Mouse (Mus musculus) limb, embryonic 11.5 days (tissue): ENCODE data around the gene Dgkd. TPM values are rescaled to one million over a fixed set of nuclear protein-coding genes. Genes with fewer than 3 reads are reported as not detected.
A peak's percentile ranks its signal among the peaks of the same experiment; 100 is the strongest.

Source experiments
- ATAC-seq: fragments of 200-750 bp; cut with Nextera tagmentation; 2 replicates; pipeline ENCODE4 v1.8.0; 2017; ENCODE audit warnings: low read depth; ENCODE audit not compliant: insufficient number of reproducible peaks, low FRiP score, low TSS enrichment
- DNase-seq: peaks from one replicate; pipeline ENCODE4 v3.0.0-alpha.2; 2015; ENCODE audit warnings: low spot score
- H3K27ac ChIP-seq: fragments of 300-500 bp; sonication (generic); replicated peaks from 2 replicates; pipeline ENCODE4 v1.5.1; 2014; ENCODE audit warnings: low read depth, mild to moderate bottlenecking, low read length
- H3K27me3 ChIP-seq: fragments of 300-500 bp; sonication (generic); 2 replicates; pipeline ENCODE4 v1.6.1; 2014; ENCODE audit warnings: mild to moderate bottlenecking, low read length, mixed read lengths; ENCODE audit not compliant: control insufficient read depth, insufficient read depth
- H3K36me3 ChIP-seq: fragments of 300-500 bp; sonication (generic); 2 replicates; pipeline ENCODE4 v1.6.1; 2014; ENCODE audit warnings: mild to moderate bottlenecking, low read length, moderate library complexity, mixed read lengths; ENCODE audit not compliant: control insufficient read depth, insufficient read depth
- H3K4me1 ChIP-seq: fragments of 300-500 bp; sonication (generic); 2 replicates; pipeline ENCODE4 v1.6.1; 2014; ENCODE audit warnings: low read length, mixed read lengths; ENCODE audit not compliant: control insufficient read depth, insufficient read depth
- H3K4me2 ChIP-seq: fragments of 300-500 bp; sonication (generic); 2 replicates; pipeline ENCODE4 v1.6.1; 2014; ENCODE audit warnings: low read depth, mild to moderate bottlenecking, moderate library complexity; ENCODE audit not compliant: severe bottlenecking
- H3K4me3 ChIP-seq: fragments of 300-500 bp; sonication (generic); 2 replicates; pipeline ENCODE4 v1.5.1; 2014; ENCODE audit warnings: low read depth, low read length
- H3K9ac ChIP-seq: fragments of 300-500 bp; sonication (generic); 2 replicates; pipeline ENCODE4 v1.6.1; 2014; ENCODE audit warnings: mild to moderate bottlenecking, low read length
- H3K9me3 ChIP-seq: fragments of 300-500 bp; sonication (generic); 2 replicates; pipeline ENCODE4 v1.6.1; 2016; ENCODE audit warnings: low read length; ENCODE audit not compliant: control insufficient read depth
- WGBS: fragments of 180-500 bp; shearing (Covaris S2); extraction: QIAGEN DNeasy Blood & Tissue Kit; methylation state at CpG from one replicate; pipeline ENCODE4 v1.1.7; 2014; 5-methylcytosine and 5-hydroxymethylcytosine counted together
- polyA plus RNA-seq: library from polyadenylated mRNA; unstranded; fragments of >200 nt; fragmentation: Nextera tagmentation; extraction: Ambion mirVana; gene quantifications from 2 replicates; pipeline ENCODE4 v1.2.1, GENCODE M21; 2014

Dgkd gene
- polyA plus RNA-seq, 1 experiment from 2014 or later: 39.1 TPM

DNA sequence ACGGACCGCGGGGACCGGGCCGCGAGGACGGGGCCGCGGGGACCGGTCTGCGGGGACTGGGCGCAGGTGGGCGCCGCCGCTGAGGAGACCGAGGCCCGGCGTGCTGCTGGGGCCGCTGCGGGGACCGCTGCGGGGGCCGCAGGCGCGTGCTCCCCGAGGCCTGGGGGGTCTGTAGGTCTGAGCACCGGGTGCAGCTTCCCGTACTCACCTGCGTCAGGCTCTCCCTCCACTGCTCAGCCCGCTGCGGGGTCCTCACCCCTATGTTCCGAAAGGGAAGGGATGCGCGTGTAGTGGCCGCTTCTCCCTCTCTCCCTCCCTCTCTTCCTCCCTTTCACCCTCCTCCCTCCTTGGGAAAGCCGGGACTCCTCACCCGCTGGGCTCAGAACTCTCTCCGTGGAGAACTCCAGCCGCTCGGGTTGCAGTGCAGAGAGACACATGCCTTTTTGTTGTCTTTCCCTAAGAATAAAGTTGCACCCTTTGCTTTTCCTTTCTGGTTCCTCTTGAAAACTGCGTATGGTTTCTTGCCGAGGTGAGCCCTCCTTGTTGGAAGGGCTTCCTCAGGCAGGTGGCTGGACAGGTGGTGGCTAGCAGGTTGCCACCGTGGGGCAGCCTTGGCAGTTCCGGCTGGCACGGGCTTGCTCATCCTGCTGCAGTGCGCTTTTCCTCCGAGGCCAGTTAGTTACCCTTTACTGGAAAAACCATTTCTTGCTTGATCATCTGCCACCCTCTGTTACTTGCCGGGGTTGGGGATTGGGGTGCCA, 694 bp downstream of the Dgkd start:
- Histone ChIP-seq H3K4me1 (peaks cover 12% of the 10 kb centered on the region), H3K4me3 (peak overlapping the region; percentile 92), H3K9ac (peak overlapping the region; percentile 96), H3K9me3 (no peaks in the 10 kb centered on the region), H3K4me2 (peak overlapping the region; percentile 89), H3K27ac (peak overlapping the region; percentile 30; the same call in 1 of the 2 replicates), H3K36me3 (no peaks in the 10 kb centered on the region), H3K27me3 (no peaks in the 10 kb centered on the region)
- DNase-seq: peak; percentile 55
- WGBS: 1% methylated on average over 40 of the region's 48 CpGs
- peak; percentile 22; the same call in 1 of the 2 replicates for ATAC-seq

DNA sequence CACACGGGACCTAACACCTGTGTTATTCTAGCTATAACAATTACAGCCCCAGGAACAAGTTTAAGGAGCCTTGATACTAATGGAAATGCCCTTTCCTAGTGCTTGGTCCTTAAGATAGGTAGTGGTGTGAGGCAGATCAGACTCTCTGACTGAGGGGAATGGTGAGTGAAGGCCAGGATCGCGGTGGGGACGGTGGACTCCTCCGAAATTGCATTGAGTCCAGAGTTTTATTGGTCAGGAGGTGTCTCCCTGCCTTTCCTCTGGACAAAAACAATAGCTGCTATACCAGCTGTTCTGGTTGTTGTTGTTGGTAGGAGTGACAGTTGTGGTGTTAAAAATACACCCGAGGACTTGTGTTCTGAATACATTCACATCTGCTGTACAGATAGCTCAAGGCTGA, 1.3 kb downstream of the Dgkd start:
- Histone ChIP-seq H3K36me3 (no peaks in the 10 kb centered on the region), H3K27me3 (no peaks in the 10 kb centered on the region), H3K4me2 (peak overlapping the region; percentile 89), H3K27ac (no peak overlapping the region), H3K4me3 (peak overlapping the region; percentile 92), H3K9ac (no peak overlapping the region; the same call in 1 of the 2 replicates), H3K4me1 (peaks cover 12% of the 10 kb centered on the region), H3K9me3 (no peaks in the 10 kb centered on the region)
- DNase-seq (no peak), ATAC-seq (no peak)
- WGBS: 32% methylated on average over 6 of the region's 6 CpGs

DNA sequence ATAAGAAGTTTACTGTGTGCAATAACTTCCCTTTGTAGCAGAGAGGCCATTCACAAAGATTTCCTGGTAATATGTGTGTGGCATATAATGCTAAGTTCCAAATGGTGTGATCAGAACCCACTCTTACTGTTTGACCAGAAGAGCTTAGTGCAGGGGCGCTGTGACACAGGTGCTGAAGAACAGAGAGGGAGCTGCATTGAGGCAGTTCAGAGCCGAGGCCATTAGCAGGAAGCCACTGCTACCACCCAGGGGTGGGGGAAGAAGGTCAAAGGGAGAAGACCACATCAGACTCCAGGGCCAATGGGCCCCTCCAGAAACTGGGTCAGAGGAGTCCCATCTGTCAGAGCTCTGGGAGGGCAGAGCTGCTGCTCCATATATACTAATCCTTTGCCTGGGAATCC, 1.8 kb downstream of the Dgkd start:
- WGBS: 25% methylated on average over 2 of the region's 2 CpGs
- Histone ChIP-seq H3K36me3 (no peaks in the 10 kb centered on the region), H3K4me1 (peaks cover 12% of the 10 kb centered on the region), H3K4me3 (peak overlapping the region; percentile 1; the same call in 1 of the 2 replicates), H3K27ac (no peak overlapping the region), H3K9ac (no peak overlapping the region), H3K9me3 (no peaks in the 10 kb centered on the region), H3K27me3 (no peaks in the 10 kb centered on the region), H3K4me2 (peak overlapping the region; percentile 89; the same call in 1 of the 2 replicates)
- ATAC-seq: no peak
- no peak for DNase-seq

DNA sequence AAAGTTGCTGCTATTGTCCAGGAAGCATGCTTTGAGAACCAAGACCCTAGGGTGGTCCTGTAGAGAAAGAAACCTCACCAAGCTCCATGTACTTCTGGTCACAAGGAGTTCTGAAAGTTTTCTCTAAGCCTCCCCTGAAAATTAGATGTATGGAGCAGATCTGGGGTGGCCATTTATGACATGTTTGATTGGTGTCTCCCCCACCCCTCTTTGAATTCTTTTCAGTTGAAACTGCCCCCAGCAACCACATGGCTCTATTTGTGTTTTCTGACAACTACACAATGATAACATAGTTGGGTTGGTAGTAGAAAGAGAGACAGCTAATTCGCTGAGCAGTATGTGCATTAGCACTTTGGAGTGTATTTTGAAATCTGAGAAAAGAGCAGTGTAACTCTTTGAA, 2.4 kb downstream of the Dgkd start:
- WGBS: 88% methylated on average over 1 of the region's 1 CpGs
- H3K4me2 ChIP-seq: no peak overlapping the region
- ATAC-seq (no peak), DNase-seq (no peak)
- H3K36me3 ChIP-seq: no peaks in the 10 kb centered on the region
- H3K9me3 ChIP-seq: no peaks in the 10 kb centered on the region
- H3K27ac ChIP-seq: no peak overlapping the region
- H3K4me3 ChIP-seq: no peak overlapping the region
- H3K9ac ChIP-seq: no peak overlapping the region
- no peaks in the 10 kb centered on the region for H3K27me3 ChIP-seq
- H3K4me1 ChIP-seq: peaks cover 12% of the 10 kb centered on the region

DNA sequence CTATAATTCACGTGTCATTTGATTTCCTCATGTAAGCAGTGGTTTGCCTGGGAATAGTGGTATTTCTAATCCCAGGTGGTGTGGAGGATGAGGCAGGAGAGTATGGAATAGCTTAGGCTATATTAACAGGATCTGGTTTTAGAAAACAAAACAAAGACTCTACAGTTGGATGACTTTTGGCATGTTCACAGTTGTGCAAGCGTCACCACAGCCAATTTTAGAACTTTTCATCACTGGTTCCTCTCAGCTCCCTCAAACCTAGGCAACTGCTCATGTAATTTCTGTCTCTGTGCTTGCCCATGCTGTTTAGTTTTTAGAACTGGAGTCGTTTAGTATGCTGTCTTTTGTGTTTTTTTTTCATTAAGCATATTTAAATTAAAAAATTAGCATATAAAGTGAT, 3.7 kb downstream of the Dgkd start:
- Histone ChIP-seq H3K36me3 (no peaks in the 10 kb centered on the region), H3K27me3 (no peaks in the 10 kb centered on the region), H3K4me1 (peaks cover 12% of the 10 kb centered on the region), H3K9ac (no peak overlapping the region), H3K9me3 (no peaks in the 10 kb centered on the region), H3K4me3 (no peak overlapping the region), H3K27ac (no peak overlapping the region), H3K4me2 (no peak overlapping the region)
- no peak for DNase-seq
- 86% methylated on average over 3 of the region's 3 CpGs for WGBS
- ATAC-seq: no peak

DNA sequence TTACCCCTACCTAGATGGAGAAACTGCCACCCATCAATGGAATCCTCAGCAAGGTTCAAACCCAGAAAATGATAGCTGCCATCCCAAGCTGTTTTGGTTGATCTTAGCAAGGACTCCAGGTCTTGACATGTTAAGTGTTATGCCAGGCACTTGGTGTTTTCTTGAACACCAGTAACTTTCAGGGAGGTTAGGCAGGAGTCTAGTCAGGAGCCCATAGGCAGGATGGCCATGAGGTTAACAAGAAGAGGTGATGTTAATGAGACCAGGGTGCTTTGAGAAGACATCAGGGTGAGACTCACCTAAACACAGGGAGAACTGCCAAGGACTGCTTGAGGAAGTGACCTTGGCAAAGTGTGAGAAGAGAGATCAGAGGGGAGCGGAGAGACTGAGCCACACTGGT, 4.9 kb downstream of the Dgkd start:
- Histone ChIP-seq H3K27ac (no peak overlapping the region), H3K36me3 (no peaks in the 10 kb centered on the region), H3K4me2 (no peak overlapping the region), H3K9me3 (no peaks in the 10 kb centered on the region), H3K9ac (no peak overlapping the region), H3K4me3 (no peak overlapping the region), H3K27me3 (no peaks in the 10 kb centered on the region), H3K4me1 (peaks cover 15% of the 10 kb centered on the region)
- 92% methylated on average over 1 of the region's 1 CpGs for WGBS
- ATAC-seq (no peak), DNase-seq (no peak)

DNA sequence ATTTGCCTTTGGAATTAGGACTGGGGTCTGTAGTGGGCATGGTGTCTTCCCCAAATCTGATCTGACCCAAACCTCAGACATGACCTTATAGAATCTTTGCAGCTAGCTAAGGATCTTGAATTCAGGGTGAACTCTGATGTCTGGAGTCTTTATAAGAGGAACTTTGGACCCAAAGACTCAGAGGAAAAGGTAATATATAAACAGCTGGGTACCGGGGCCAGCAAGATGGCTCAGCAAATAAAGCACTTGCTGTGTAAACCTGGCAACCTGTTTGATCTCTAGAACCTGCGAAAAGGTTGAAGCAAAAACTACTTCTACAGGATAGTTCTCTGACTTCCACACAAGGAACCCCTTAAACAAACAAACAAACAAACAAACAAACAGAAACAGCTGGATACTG, 5.4 kb downstream of the Dgkd start:
- 84% methylated on average over 2 of the region's 2 CpGs for WGBS
- DNase-seq: no peak
- H3K4me2 ChIP-seq: no peak overlapping the region
- H3K9ac ChIP-seq: no peak overlapping the region
- H3K36me3 ChIP-seq: no peaks in the 10 kb centered on the region
- ATAC-seq: no peak
- H3K27ac ChIP-seq: no peak overlapping the region
- peaks cover 15% of the 10 kb centered on the region for H3K4me1 ChIP-seq
- H3K9me3 ChIP-seq: no peaks in the 10 kb centered on the region
- no peaks in the 10 kb centered on the region for H3K27me3 ChIP-seq
- no peak overlapping the region for H3K4me3 ChIP-seq

DNA sequence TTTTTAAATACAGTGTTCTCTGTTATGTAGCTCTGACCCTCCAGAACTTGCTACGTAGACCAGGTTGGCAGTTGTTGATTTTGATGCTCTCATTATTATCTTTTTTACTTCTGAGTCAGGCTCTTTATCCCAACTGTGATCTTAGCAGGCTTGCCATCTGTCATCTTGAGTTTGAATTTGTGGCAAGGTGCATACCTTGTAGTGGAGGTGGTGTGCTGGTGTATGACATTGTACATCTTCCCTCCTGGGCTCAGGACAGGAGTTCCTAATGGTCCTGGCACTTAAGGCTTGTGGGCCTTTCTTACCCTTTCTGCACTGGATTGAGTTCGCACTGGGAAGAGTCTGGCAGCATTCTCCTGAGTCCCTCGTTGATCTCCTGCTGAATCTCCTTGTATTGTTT, 10.5 kb downstream of the Dgkd start:
- Histone ChIP-seq H3K9ac (no peak overlapping the region), H3K9me3 (no peaks in the 10 kb centered on the region), H3K27ac (no peak overlapping the region), H3K36me3 (no peaks in the 10 kb centered on the region), H3K27me3 (no peaks in the 10 kb centered on the region), H3K4me2 (no peak overlapping the region), H3K4me3 (no peak overlapping the region), H3K4me1 (peaks cover 2% of the 10 kb centered on the region; the same call in 1 of the 2 replicates)
- DNase-seq (no peak), ATAC-seq (no peak)
- 80% methylated on average over 3 of the region's 3 CpGs for WGBS

DNA sequence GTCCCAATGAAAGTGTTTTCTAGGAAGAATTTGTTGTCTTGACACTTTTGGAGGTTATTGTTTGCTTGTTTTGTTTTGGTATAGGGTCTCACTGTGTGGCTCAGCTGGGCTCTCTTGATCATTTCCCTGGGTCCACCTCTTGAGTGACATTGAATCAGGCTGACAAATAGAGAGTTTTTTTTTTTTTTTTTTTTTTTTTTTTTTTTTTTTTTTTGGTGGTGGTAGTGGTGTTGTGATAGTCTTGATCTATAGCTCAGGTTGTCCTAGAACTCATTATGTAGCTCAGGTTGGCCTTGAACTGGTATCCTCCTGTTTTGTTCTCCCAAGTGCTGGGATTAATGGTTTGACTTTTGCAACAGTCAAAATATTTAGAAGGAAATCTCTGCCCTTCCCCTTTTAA, 11.8 kb downstream of the Dgkd start:
- no peak overlapping the region for H3K9ac ChIP-seq
- no peaks in the 10 kb centered on the region for H3K27me3 ChIP-seq
- no peak overlapping the region for H3K4me2 ChIP-seq
- no peak overlapping the region for H3K27ac ChIP-seq
- no peaks in the 10 kb centered on the region for H3K36me3 ChIP-seq
- peaks cover 2% of the 10 kb centered on the region; the same call in 1 of the 2 replicates for H3K4me1 ChIP-seq
- DNase-seq: no peak
- H3K4me3 ChIP-seq: no peak overlapping the region
- no peak for ATAC-seq
- H3K9me3 ChIP-seq: no peaks in the 10 kb centered on the region
